Mouse (Mus musculus): ENCODE measurements around the gene Ttc39a. TPM values are rescaled to one million over a fixed set of nuclear protein-coding genes. Genes with fewer than 3 reads are reported as not detected.

Ttc39a gene
- 0.67 TPM for total RNA-seq (2023)

GRCm38 (mm10) chr4:109406486-109407175 lies at the start of gene Ttc39a:
Gene Ttc39a, plus strand, starts transcription at chr4:109406623.

GRCm38 (mm10) chr4:109484621-109485020 lies 78.2 kb downstream of the Ttc39a start, which contains the start of gene Rnf11:
Gene Rnf11, minus strand, starts transcription at chr4:109484728.

Other genes with a start within 250 kb of the Ttc39a start
- gene Osbpl9, start 204.4 kb upstream of the Ttc39a start, total RNA-seq (2023) = 125 TPM
- gene Calr4, start 172.1 kb upstream of the Ttc39a start, total RNA-seq (2023) = not detected
- 99.1 TPM for gene Eps15, start 126.4 kb upstream of the Ttc39a start, total RNA-seq (2023)
- gene Rnf11, start 78.1 kb downstream of the Ttc39a start, total RNA-seq (2023) = 16.2 TPM
- not detected for gene 4930522H14Rik, start 124.7 kb downstream of the Ttc39a start, total RNA-seq (2023)

All from CD8-positive naive resting alpha-beta T cell, adult 57 days (primary cell).